Mouse (Mus musculus) limb, embryonic 12.5 days (tissue): ENCODE results near the gene Igfn1. TPM values are rescaled to one million over a fixed set of nuclear protein-coding genes. Genes with fewer than 3 reads are reported as not detected.

Experiments used
- ATAC-seq: fragments of 200-750 bp; cut with Nextera tagmentation; 2 replicates; pipeline ENCODE4 v1.8.0; 2017; ENCODE audit warnings: low read depth, moderate TSS enrichment; ENCODE audit not compliant: insufficient number of reproducible peaks, insufficient read depth, low FRiP score, low TSS enrichment
- H3K27ac ChIP-seq: fragments of 300-500 bp; sonication (generic); 2 replicates; pipeline ENCODE4 v1.5.1; 2016; ENCODE audit warnings: mild to moderate bottlenecking, moderate library complexity
- H3K27me3 ChIP-seq: fragments of 300-500 bp; sonication (generic); 2 replicates; pipeline ENCODE4 v1.6.1; 2016; ENCODE audit warnings: mild to moderate bottlenecking, moderate library complexity
- H3K36me3 ChIP-seq: fragments of 300-500 bp; sonication (generic); 2 replicates; pipeline ENCODE4 v1.6.1; 2016; ENCODE audit warnings: mild to moderate bottlenecking, moderate library complexity
- H3K4me1 ChIP-seq: fragments of 300-500 bp; sonication (generic); replicated peaks from 2 replicates; pipeline ENCODE4 v1.6.1; 2016
- H3K4me2 ChIP-seq: fragments of 300-500 bp; sonication (generic); 2 replicates; pipeline ENCODE4 v1.6.1; 2016; ENCODE audit warnings: mild to moderate bottlenecking, moderate library complexity
- H3K4me3 ChIP-seq: fragments of 300-500 bp; sonication (generic); replicated peaks from 2 replicates; pipeline ENCODE4 v1.5.1; 2016; ENCODE audit warnings: mild to moderate bottlenecking
- H3K9ac ChIP-seq: fragments of 300-500 bp; sonication (generic); replicated peaks from 2 replicates; pipeline ENCODE4 v1.6.1; 2016; ENCODE audit warnings: mild to moderate bottlenecking, moderate library complexity
- H3K9me3 ChIP-seq: fragments of 300-500 bp; sonication (generic); 2 replicates; pipeline ENCODE4 v1.6.1; 2016; ENCODE audit warnings: mild to moderate bottlenecking, moderate library complexity
- WGBS: fragments of 180-500 bp; shearing (Covaris S2); methylation state at CpG from one replicate; pipeline ENCODE4 v1.1.7; 2016; 5-methylcytosine and 5-hydroxymethylcytosine counted together
- polyA plus RNA-seq: library from polyadenylated mRNA; unstranded; fragments of >200 nt; fragmentation: Nextera tagmentation; extraction: Ambion mirVana; gene quantifications from 2 replicates; pipeline ENCODE4 v1.2.1, GENCODE M21; 2016

The Igfn1 gene
- polyA plus RNA-seq, 1 experiment from 2014 or later = 0.14 TPM

GRCm38 (mm10) chr1:136038746-136039538, 32.8 kb upstream of the Igfn1 start:
- ATAC-seq = no peak
- H3K4me1 ChIP-seq = peaks cover 16% of the 10 kb centered on the region
- no peak overlapping the region for H3K4me2 ChIP-seq
- H3K36me3 ChIP-seq = peaks cover 21% of the 10 kb centered on the region
- 82% methylated on average over 5 of the region's 5 CpGs for WGBS
- H3K9ac ChIP-seq = no peak overlapping the region
- peaks cover 9% of the 10 kb centered on the region for H3K27me3 ChIP-seq
- no peak overlapping the region for H3K4me3 ChIP-seq
- H3K9me3 ChIP-seq = no peaks in the 10 kb centered on the region
- H3K27ac ChIP-seq = no peak overlapping the region

DNA sequence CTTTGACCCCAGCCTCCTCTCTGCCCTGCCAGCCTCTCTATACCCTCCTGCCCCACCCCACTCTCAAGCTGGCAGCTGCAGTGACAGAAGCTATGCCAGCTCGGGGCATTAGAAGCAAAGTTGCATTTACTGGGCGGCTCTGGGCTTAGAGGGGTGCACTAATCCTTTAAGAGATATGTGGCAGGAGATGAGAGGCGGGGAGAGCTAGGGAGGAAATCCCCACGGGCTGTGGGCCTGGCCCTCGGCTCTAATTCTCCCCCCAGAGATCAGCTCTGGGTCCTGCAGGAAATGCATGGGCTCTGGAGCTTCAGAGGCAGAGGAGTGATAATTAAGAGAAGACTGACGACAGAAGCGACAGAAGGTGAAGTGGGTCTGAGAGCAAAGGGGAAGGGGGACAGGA, 26.8 kb upstream of the Igfn1 start:
- no peaks in the 10 kb centered on the region for H3K9me3 ChIP-seq
- no peak overlapping the region for H3K9ac ChIP-seq
- peaks cover 81% of the 10 kb centered on the region for H3K36me3 ChIP-seq
- no peaks in the 10 kb centered on the region for H3K27me3 ChIP-seq
- ATAC-seq = no peak
- H3K4me2 ChIP-seq = no peak overlapping the region
- H3K4me1 ChIP-seq = peaks cover 20% of the 10 kb centered on the region
- no peak overlapping the region for H3K27ac ChIP-seq
- WGBS = 46% methylated on average over 7 of the region's 7 CpGs
- H3K4me3 ChIP-seq = no peak overlapping the region

DNA sequence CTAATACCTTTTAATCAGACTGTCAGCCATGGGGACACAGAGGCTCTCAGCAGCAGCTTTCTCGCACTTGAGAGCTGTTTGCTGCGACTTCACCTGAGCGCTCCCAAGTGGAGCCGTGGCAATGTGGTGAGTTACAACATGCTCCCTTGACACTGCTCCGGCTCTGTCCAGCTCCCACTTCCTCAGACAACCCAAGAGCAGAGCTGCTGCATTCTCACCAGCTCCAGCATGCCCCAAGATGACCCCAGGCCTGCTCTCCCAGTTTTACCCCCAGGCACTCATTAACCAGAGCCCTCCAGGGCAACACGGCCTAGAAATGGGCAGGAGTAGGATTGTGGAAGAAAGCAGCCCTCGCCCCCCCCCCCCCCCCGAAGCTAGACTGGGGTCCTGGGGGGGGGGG, 25.6 kb upstream of the Igfn1 start:
- Histone ChIP-seq H3K36me3 (peaks cover 93% of the 10 kb centered on the region), H3K27ac (no peak overlapping the region), H3K4me2 (no peak overlapping the region), H3K9ac (no peak overlapping the region), H3K4me1 (peaks cover 20% of the 10 kb centered on the region), H3K9me3 (no peaks in the 10 kb centered on the region), H3K4me3 (no peak overlapping the region), H3K27me3 (no peaks in the 10 kb centered on the region)
- no peak for ATAC-seq
- WGBS = 75% methylated on average over 6 of the region's 8 CpGs

DNA sequence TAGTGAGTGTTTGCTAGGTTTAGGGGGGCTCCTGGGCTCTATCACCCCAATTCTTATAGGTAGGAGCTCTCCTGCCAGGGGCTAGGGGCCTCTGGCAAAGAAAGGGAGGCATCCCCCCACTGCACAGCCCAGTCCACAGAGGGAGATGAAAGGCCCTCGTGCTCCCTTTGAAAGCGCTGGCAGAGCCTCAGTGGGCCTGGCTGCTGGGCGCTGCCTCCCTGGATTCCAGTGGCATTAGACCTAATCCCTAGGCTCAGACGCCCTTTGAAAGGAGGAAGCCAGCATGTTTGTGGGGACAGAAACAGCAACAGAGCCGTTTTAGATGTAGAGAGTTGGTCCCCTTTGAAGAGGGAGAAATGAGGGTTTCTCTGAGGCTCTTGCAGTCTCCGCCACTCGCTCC, 24.1 kb upstream of the Igfn1 start:
- ATAC-seq = no peak
- WGBS = 37% methylated on average over 7 of the region's 7 CpGs
- H3K9me3 ChIP-seq = no peaks in the 10 kb centered on the region

DNA sequence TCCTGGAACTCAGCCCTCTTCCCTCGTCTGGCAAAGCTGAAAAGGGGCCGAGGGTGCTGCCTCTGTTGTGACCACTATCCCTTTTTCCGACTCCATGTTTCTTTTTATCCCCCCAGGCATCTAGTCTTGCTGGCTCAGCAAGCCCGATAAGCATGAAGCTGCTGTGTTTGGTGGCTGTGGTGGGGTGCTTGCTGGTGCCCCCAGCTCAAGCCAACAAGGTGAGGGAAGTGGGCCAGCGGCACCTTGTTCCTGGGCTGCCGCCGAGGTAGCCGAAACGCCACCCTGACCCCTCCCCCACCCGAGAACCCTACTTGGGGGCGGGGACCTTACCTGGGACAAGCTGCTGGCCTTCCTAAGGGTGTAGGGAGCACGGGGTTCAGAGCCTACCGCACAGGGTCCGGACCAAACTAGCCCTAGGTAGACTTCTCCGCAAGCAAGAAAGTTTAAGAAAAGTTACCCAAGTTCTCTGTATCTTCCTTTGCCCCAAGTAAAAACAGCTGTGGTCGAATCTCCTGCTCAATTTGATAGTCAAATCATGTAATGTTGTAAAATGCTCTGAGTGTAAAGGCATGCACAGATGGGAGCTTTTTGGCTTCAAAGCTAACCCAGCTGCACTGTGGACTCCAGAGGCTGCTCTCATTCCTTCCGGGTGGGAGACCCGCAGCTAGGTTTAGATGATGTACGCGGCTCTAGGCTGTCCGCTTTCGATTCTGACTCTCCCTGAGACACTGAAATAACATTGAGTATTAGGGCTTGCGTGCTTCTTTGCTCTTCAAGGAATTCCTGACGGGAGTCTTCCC, 12.4 kb upstream of the Igfn1 start:
- peak; percentile 35; the same call in 1 of the 2 replicates for ATAC-seq
- H3K27me3 ChIP-seq = no peaks in the 10 kb centered on the region
- H3K27ac ChIP-seq = peak overlapping the region; percentile 90
- H3K4me3 ChIP-seq = peak overlapping the region; percentile 78
- no peaks in the 10 kb centered on the region for H3K9me3 ChIP-seq
- 6% methylated on average over 24 of the region's 24 CpGs for WGBS
- peak overlapping the region; percentile 69 for H3K4me2 ChIP-seq
- H3K9ac ChIP-seq = peak overlapping the region; percentile 89
- peaks cover 16% of the 10 kb centered on the region for H3K4me1 ChIP-seq
- H3K36me3 ChIP-seq = peaks cover 33% of the 10 kb centered on the region

More for the DNA sequence above, 24.1 kb upstream of the Igfn1 start:
- Histone ChIP-seq H3K27ac (peak overlapping the region; percentile 45), H3K4me3 (no peak overlapping the region), H3K4me1 (peaks cover 20% of the 10 kb centered on the region), H3K9ac (no peak overlapping the region), H3K27me3 (no peaks in the 10 kb centered on the region), H3K36me3 (peaks cover 100% of the 10 kb centered on the region), H3K4me2 (0 out of 2 replicates have a peak overlapping the region, but pooled peaks have one; percentile 1)

- peak overlapping the region; percentile 90 for H3K27ac ChIP-seq
- peak overlapping the region; percentile 69 for H3K4me2 ChIP-seq
- H3K4me3 ChIP-seq = peak overlapping the region; percentile 78
- no peaks in the 10 kb centered on the region for H3K9me3 ChIP-seq
- peaks cover 26% of the 10 kb centered on the region for H3K36me3 ChIP-seq
- H3K9ac ChIP-seq = peak overlapping the region; percentile 89
- under 1% methylated on average over 22 of the region's 22 CpGs for WGBS
- peaks cover 16% of the 10 kb centered on the region for H3K4me1 ChIP-seq
- peak; percentile 97 for ATAC-seq
- H3K27me3 ChIP-seq = no peaks in the 10 kb centered on the region
Observed at GRCm38 (mm10) chr1:136017907-136018313, 11.8 kb upstream of the Igfn1 start.

DNA sequence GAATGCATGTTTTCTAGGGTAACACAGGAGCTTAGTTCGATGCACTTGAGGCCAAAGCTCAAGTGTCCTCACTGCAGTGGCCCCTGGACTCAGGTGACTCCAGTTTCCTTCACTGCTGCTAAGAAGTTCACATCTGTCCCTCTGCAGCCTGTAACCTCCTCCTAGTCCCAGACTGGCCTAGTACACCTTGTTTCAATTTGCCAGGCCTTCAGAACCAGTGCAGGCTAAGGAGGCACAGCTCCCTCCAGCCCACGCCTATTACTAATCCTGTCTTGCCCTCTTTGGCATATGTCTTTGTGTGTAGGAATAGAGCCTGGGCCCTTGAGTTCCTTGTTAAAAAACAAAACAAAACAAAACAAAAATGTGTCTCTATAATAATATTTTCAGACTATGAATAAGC, 11.2 kb upstream of the Igfn1 start:
- 48% methylated on average over 2 of the region's 2 CpGs for WGBS
- peak; percentile 54; the same call in 1 of the 2 replicates for ATAC-seq
- H3K4me1 ChIP-seq = peaks cover 16% of the 10 kb centered on the region
- peaks cover 20% of the 10 kb centered on the region for H3K36me3 ChIP-seq
- H3K9me3 ChIP-seq = no peaks in the 10 kb centered on the region
- 0 out of 2 replicates have a peak overlapping the region, but pooled peaks have one; percentile 69 for H3K4me2 ChIP-seq
- H3K27ac ChIP-seq = peak overlapping the region; percentile 67
- no peak overlapping the region for H3K9ac ChIP-seq
- no peaks in the 10 kb centered on the region for H3K27me3 ChIP-seq
- H3K4me3 ChIP-seq = no peak overlapping the region; the same call in 1 of the 2 replicates

GRCm38 (mm10) chr1:136014796-136015502, 8.8 kb upstream of the Igfn1 start:
- no peak overlapping the region for H3K27ac ChIP-seq
- ATAC-seq = no peak
- H3K4me1 ChIP-seq = peaks cover 16% of the 10 kb centered on the region
- H3K4me2 ChIP-seq = no peak overlapping the region
- H3K36me3 ChIP-seq = no peaks in the 10 kb centered on the region; the same call in 1 of the 2 replicates
- no peaks in the 10 kb centered on the region for H3K27me3 ChIP-seq
- no peak overlapping the region for H3K4me3 ChIP-seq
- WGBS = 71% methylated on average over 2 of the region's 2 CpGs
- no peak overlapping the region for H3K9ac ChIP-seq
- H3K9me3 ChIP-seq = no peaks in the 10 kb centered on the region

DNA sequence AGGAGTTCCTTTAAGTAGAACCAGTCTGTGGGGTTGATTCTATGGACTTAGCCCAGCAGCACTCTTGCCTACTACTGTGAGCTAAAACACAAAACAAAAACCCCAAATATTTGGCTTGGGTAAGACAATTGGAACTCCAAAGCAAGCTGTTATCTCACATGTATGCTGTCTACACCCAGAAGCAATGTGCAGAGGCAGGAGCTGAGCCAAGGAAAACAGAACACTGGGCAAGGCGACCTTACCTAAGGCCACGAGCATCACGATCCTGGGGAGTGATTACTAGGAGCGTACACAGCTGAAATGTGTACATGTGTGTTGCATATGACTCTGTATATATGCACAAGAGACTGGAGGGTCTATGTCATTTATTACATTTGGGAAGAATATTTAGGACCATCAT, 7.4 kb upstream of the Igfn1 start:
- no peak overlapping the region for H3K4me2 ChIP-seq
- no peak overlapping the region for H3K4me3 ChIP-seq
- no peak overlapping the region for H3K27ac ChIP-seq
- WGBS = 85% methylated on average over 4 of the region's 4 CpGs
- H3K9me3 ChIP-seq = no peaks in the 10 kb centered on the region
- H3K4me1 ChIP-seq = peaks cover 7% of the 10 kb centered on the region
- peaks cover 3% of the 10 kb centered on the region; the same call in 1 of the 2 replicates for H3K27me3 ChIP-seq
- no peak overlapping the region for H3K9ac ChIP-seq
- no peaks in the 10 kb centered on the region for H3K36me3 ChIP-seq
- no peak for ATAC-seq

- H3K27ac ChIP-seq = no peak overlapping the region
- H3K9me3 ChIP-seq = no peaks in the 10 kb centered on the region
- WGBS = 92% methylated on average over 4 of the region's 4 CpGs
- H3K9ac ChIP-seq = no peak overlapping the region
- peaks cover 24% of the 10 kb centered on the region for H3K27me3 ChIP-seq
- no peak overlapping the region for H3K4me2 ChIP-seq
- H3K36me3 ChIP-seq = no peaks in the 10 kb centered on the region
- H3K4me1 ChIP-seq = peaks cover 10% of the 10 kb centered on the region; the same call in 1 of the 2 replicates
- no peak for ATAC-seq
- H3K4me3 ChIP-seq = no peak overlapping the region
Observed at GRCm38 (mm10) chr1:136010247-136010646, 4.1 kb upstream of the Igfn1 start.

DNA sequence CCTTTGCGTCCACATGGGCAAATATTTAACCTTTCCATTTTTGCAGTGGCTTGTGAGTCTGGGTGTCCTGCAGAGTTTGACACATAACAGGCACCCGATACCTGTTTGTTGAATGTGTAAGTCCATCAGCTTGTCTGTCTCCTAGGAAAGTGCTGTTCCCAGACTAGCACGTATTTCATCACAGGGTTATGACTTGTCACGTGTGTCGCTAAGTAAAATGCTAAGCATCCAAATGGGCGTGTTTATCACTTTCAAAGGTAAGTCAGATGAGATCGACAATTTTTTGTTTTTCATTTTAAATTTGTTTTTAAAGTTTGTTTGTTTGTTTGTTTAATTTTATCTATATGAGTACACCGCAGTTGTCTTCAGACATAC, 2.0 kb upstream of the Igfn1 start:
- Histone ChIP-seq H3K36me3 (no peaks in the 10 kb centered on the region), H3K4me2 (peak overlapping the region; percentile 71), H3K9me3 (no peaks in the 10 kb centered on the region), H3K9ac (no peak overlapping the region), H3K4me3 (peak overlapping the region; percentile 43), H3K27me3 (peaks cover 24% of the 10 kb centered on the region), H3K4me1 (peaks cover 10% of the 10 kb centered on the region; the same call in 1 of the 2 replicates), H3K27ac (no peak overlapping the region)
- WGBS = 20% methylated on average over 8 of the region's 8 CpGs
- ATAC-seq = peak; percentile 58
